Mouse (Mus musculus): ENCODE data around the gene Llgl2.

Gene Llgl2

GRCm38 (mm10) chr11:115903384-115904230, 79.8 kb downstream of the Llgl2 start:
- no peak for DNase-seq (ENCODE audit: low read depth, low spot score)

GRCm38 (mm10) chr11:115904231-115904955, 80.5 kb downstream of the Llgl2 start:
- no peak for DNase-seq (ENCODE audit: low read depth, low spot score)

Measured in ZHBTc4 (cell line).